Mouse (Mus musculus): ENCODE results near the gene Gm29776. TPM values are rescaled to one million over a fixed set of nuclear protein-coding genes. Genes with fewer than 3 reads are reported as not detected.

The Gm29776 gene
- total and polyA plus RNA-seq, 2 experiments from 2014 or later = 0.11 TPM; not detected in 1

- Histone ChIP-seq H3K9ac (replicated peaks; ENCODE audit: low read depth, low read length) (peak within 1 kb of the TSS; percentile 93), H3K4me1 (ENCODE audit: control insufficient read depth, insufficient read depth) (peaks cover 11% of the 10 kb centered on the region), H3K36me3 (replicated peaks; ENCODE audit: control insufficient read depth, insufficient read depth, low read length) (peaks cover 38% of the 10 kb centered on the region), H3K27me3 (ENCODE audit: control insufficient read depth, insufficient read depth, low read length) (no peaks in the 10 kb centered on the region), H3K9me3 (replicated peaks; ENCODE audit: control insufficient read depth, low read length) (no peaks in the 10 kb centered on the region), H3K4me3 (ENCODE audit: low read depth, low read length) (peak within 1 kb of the TSS; percentile 87), H3K27ac (ENCODE audit: low read depth) (peak within 1 kb of the TSS; percentile 97), H3K4me2 (ENCODE audit: low read depth, low read length) (peak within 1 kb of the TSS; percentile 85)
- TF ChIP-seq CTCF (IDR thresholded peaks at IDR 0.05; ENCODE audit: low read depth) (peak; percentile 38), EP300 (IDR thresholded peaks at IDR 0.05; ENCODE audit: low read depth) (0 out of 2 replicates have a peak, but pooled peaks have one; percentile 42)
- WGBS = under 1% methylated on average over 38 of the region's 41 CpGs
- DNase-seq (ENCODE audit: low spot score) = peak; percentile 94
- peak; percentile 67 for ATAC-seq (ENCODE audit: insufficient read depth, low read depth)
Measured at GRCm38 (mm10) chr14:54686063-54686521, 12.5 kb downstream of the Gm29776 start, which contains the start of gene 1700123O20Rik. 1700123O20Rik (plus strand) TSS chr14:54686216.

- H3K4me2 ChIP-seq (ENCODE audit: low read depth, low read length) = peak overlapping the region; percentile 85
- H3K4me1 ChIP-seq (ENCODE audit: control insufficient read depth, insufficient read depth) = peaks cover 11% of the 10 kb centered on the region
- H3K27ac ChIP-seq (ENCODE audit: low read depth) = peak overlapping the region; percentile 97
- H3K4me3 ChIP-seq (ENCODE audit: low read depth, low read length) = peak overlapping the region; percentile 87
- H3K27me3 ChIP-seq (ENCODE audit: control insufficient read depth, insufficient read depth, low read length) = no peaks in the 10 kb centered on the region
- WGBS = 7% methylated on average over 8 of the region's 8 CpGs
- H3K36me3 ChIP-seq (replicated peaks; ENCODE audit: control insufficient read depth, insufficient read depth, low read length) = peaks cover 32% of the 10 kb centered on the region
- DNase-seq (ENCODE audit: low spot score) (no peak), ATAC-seq (ENCODE audit: insufficient read depth, low read depth) (no peak)
- TF ChIP-seq CTCF (IDR thresholded peaks at IDR 0.05; ENCODE audit: low read depth) = no peak
- TF ChIP-seq EP300 (IDR thresholded peaks at IDR 0.05; ENCODE audit: low read depth) = no peak
- H3K9ac ChIP-seq (replicated peaks; ENCODE audit: low read depth, low read length) = peak overlapping the region; percentile 93
- no peaks in the 10 kb centered on the region for H3K9me3 ChIP-seq (replicated peaks; ENCODE audit: control insufficient read depth, low read length)
Measured at GRCm38 (mm10) chr14:54685471-54685870, 13.2 kb downstream of the Gm29776 start.

GRCm38 (mm10) chr14:54682396-54682795, 16.2 kb downstream of the Gm29776 start:
- WGBS = 80% methylated on average over 3 of the region's 3 CpGs
- no peak for TF ChIP-seq CTCF (IDR thresholded peaks at IDR 0.05; ENCODE audit: low read depth)
- no peak for TF ChIP-seq EP300 (IDR thresholded peaks at IDR 0.05; ENCODE audit: low read depth)
- Histone ChIP-seq H3K36me3 (replicated peaks; ENCODE audit: control insufficient read depth, insufficient read depth, low read length) (peaks cover 40% of the 10 kb centered on the region), H3K27me3 (ENCODE audit: control insufficient read depth, insufficient read depth, low read length) (no peaks in the 10 kb centered on the region), H3K4me2 (ENCODE audit: low read depth, low read length) (no peak overlapping the region), H3K4me3 (ENCODE audit: low read depth, low read length) (no peak overlapping the region), H3K4me1 (ENCODE audit: control insufficient read depth, insufficient read depth) (peaks cover 7% of the 10 kb centered on the region), H3K27ac (ENCODE audit: low read depth) (no peak overlapping the region), H3K9ac (replicated peaks; ENCODE audit: low read depth, low read length) (no peak overlapping the region), H3K9me3 (replicated peaks; ENCODE audit: control insufficient read depth, low read length) (no peaks in the 10 kb centered on the region)
- DNase-seq (ENCODE audit: low spot score) (no peak), ATAC-seq (ENCODE audit: insufficient read depth, low read depth) (no peak)

GRCm38 (mm10) chr14:54678657-54679304, 19.9 kb downstream of the Gm29776 start:
- H3K4me2 ChIP-seq (ENCODE audit: low read depth, low read length) = no peak overlapping the region
- no peak for DNase-seq (ENCODE audit: low spot score)
- no peak for ATAC-seq (ENCODE audit: insufficient read depth, low read depth)
- peaks cover 67% of the 10 kb centered on the region for H3K36me3 ChIP-seq (replicated peaks; ENCODE audit: control insufficient read depth, insufficient read depth, low read length)
- H3K27ac ChIP-seq (ENCODE audit: low read depth) = no peak overlapping the region
- 88% methylated on average over 16 of the region's 16 CpGs for WGBS
- TF ChIP-seq CTCF (IDR thresholded peaks at IDR 0.05; ENCODE audit: low read depth) (no peak), EP300 (IDR thresholded peaks at IDR 0.05; ENCODE audit: low read depth) (no peak)
- H3K27me3 ChIP-seq (ENCODE audit: control insufficient read depth, insufficient read depth, low read length) = no peaks in the 10 kb centered on the region
- H3K4me1 ChIP-seq (ENCODE audit: control insufficient read depth, insufficient read depth) = no peaks in the 10 kb centered on the region; the same call in 1 of the 2 replicates
- H3K9me3 ChIP-seq (replicated peaks; ENCODE audit: control insufficient read depth, low read length) = no peaks in the 10 kb centered on the region
- no peak overlapping the region for H3K4me3 ChIP-seq (ENCODE audit: low read depth, low read length)
- H3K9ac ChIP-seq (replicated peaks; ENCODE audit: low read depth, low read length) = no peak overlapping the region

GRCm38 (mm10) chr14:54676290-54676689, 22.3 kb downstream of the Gm29776 start:
- no peak overlapping the region for H3K9ac ChIP-seq (replicated peaks; ENCODE audit: low read depth, low read length)

More at GRCm38 (mm10) chr14:54676290-54676689, 22.3 kb downstream of the Gm29776 start:
- Histone ChIP-seq H3K27ac (ENCODE audit: low read depth) (no peak overlapping the region), H3K4me1 (ENCODE audit: control insufficient read depth, insufficient read depth) (no peaks in the 10 kb centered on the region; the same call in 1 of the 2 replicates), H3K27me3 (ENCODE audit: control insufficient read depth, insufficient read depth, low read length) (no peaks in the 10 kb centered on the region), H3K36me3 (replicated peaks; ENCODE audit: control insufficient read depth, insufficient read depth, low read length) (peaks cover 77% of the 10 kb centered on the region), H3K9me3 (replicated peaks; ENCODE audit: control insufficient read depth, low read length) (no peaks in the 10 kb centered on the region), H3K4me3 (ENCODE audit: low read depth, low read length) (no peak overlapping the region), H3K4me2 (ENCODE audit: low read depth, low read length) (no peak overlapping the region)
- WGBS = 84% methylated on average over 5 of the region's 5 CpGs
- DNase-seq (ENCODE audit: low spot score) (no peak), ATAC-seq (ENCODE audit: insufficient read depth, low read depth) (no peak)
- TF ChIP-seq CTCF (IDR thresholded peaks at IDR 0.05; ENCODE audit: low read depth) (no peak), EP300 (IDR thresholded peaks at IDR 0.05; ENCODE audit: low read depth) (no peak)

Measured in heart, postnatal 0 days (tissue).